Mouse (Mus musculus) C2C12 (cell line): ENCODE measurements at regions not wholly inside any gene's neighbourhood (a gene's known extent, or its start where the extent isn't known, plus 50 kb on each side); places are given as distances from the start of the nearest gene placed in this dataset.
"Not testable (repeated sequence)": the region's sequence is repeated elsewhere in the genome, so short reads cannot be mapped to it uniquely, and the experiment has no call there.

Source experiments
- H3K27me3 ChIP-seq: one replicate; pipeline ENCODE4 v1.6.1; 2011; ENCODE audit not compliant: control insufficient read depth, insufficient read depth, insufficient read length
- H3K36me3 ChIP-seq: one replicate; pipeline ENCODE4 v1.6.1; 2011; ENCODE audit not compliant: control insufficient read depth, insufficient read depth
- H3K4me3 ChIP-seq: one replicate; pipeline ENCODE4 v1.5.1; 2011; ENCODE audit warnings: mild to moderate bottlenecking, control low read depth; ENCODE audit not compliant: poor library complexity, insufficient read depth, severe bottlenecking
- H3K79me2 ChIP-seq: one replicate; pipeline ENCODE4 v1.6.1; 2011; ENCODE audit not compliant: control insufficient read depth, insufficient read depth
- H3K79me3 ChIP-seq: one replicate; pipeline ENCODE4 v1.6.1; 2011; ENCODE audit warnings: low read depth, control low read depth
- H3ac ChIP-seq: one replicate; pipeline ENCODE3; 2011; ENCODE audit warnings: low read depth; ENCODE audit not compliant: control insufficient read depth, insufficient read length
- CEBPB ChIP-seq: IDR thresholded peaks from one replicate; pipeline ENCODE4 v1.6.1; 2011; ENCODE audit warnings: low read depth, mild to moderate bottlenecking, control low read depth, moderate library complexity
- CTCF ChIP-seq: IDR thresholded peaks from one replicate; pipeline ENCODE4 v1.5.1; 2011; ENCODE audit not compliant: control insufficient read depth, insufficient read depth, insufficient read length
- FOSL1 ChIP-seq: IDR thresholded peaks from one replicate; pipeline ENCODE4 v1.8.0; 2011; ENCODE audit warnings: mild to moderate bottlenecking, low read length; ENCODE audit not compliant: poor library complexity, insufficient read depth, severe bottlenecking
- MAX ChIP-seq: IDR thresholded peaks from one replicate; pipeline ENCODE4 v1.6.1; 2011; ENCODE audit warnings: mild to moderate bottlenecking, control low read depth
- MYOD1 ChIP-seq: IDR thresholded peaks from one replicate; pipeline ENCODE4 v1.6.1; 2011; ENCODE audit warnings: low read depth; ENCODE audit not compliant: control insufficient read depth, insufficient read length
- MYOG ChIP-seq: IDR thresholded peaks from one replicate; pipeline ENCODE4 v1.6.1; 2011; ENCODE audit not compliant: control insufficient read depth, insufficient read length; ENCODE audit errors: extremely low read depth
- USF1 ChIP-seq: IDR thresholded peaks from one replicate; pipeline ENCODE4 v1.6.1; 2011; ENCODE audit warnings: low read depth, mild to moderate bottlenecking, control low read depth, moderate library complexity

DNA sequence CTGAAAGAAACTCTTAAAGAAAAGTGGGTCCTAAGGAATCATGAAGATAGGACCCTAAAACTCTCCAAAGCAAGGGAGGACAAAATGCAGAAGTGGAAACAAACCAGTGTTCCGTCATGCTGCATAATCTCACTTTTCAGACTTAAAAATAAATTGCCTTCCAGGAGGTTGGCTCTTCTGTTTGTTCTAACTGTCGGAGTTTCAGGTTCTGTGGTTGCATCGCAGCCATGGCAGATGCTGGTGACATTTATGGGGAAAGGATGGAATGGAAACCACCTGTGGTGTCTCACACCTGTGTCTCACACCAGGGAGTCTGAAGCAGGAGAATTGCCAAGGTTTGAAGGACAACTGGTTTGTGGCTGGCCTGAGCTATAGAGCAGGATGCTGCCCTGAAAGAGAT, 50.9 kb upstream of the Hivep1 start:
- H3ac ChIP-seq = no peak overlapping the region
- no peaks in the 10 kb centered on the region for H3K27me3 ChIP-seq
- no peak overlapping the region for H3K4me3 ChIP-seq
- H3K79me2 ChIP-seq = no peaks in the 10 kb centered on the region
- no peaks in the 10 kb centered on the region for H3K36me3 ChIP-seq
- no peaks in the 10 kb centered on the region for H3K79me3 ChIP-seq
- TF ChIP-seq CTCF (no peak), MYOD1 (no peak), FOSL1 (no peak), CEBPB (no peak), USF1 (no peak), MAX (no peak), MYOG (no peak)

DNA sequence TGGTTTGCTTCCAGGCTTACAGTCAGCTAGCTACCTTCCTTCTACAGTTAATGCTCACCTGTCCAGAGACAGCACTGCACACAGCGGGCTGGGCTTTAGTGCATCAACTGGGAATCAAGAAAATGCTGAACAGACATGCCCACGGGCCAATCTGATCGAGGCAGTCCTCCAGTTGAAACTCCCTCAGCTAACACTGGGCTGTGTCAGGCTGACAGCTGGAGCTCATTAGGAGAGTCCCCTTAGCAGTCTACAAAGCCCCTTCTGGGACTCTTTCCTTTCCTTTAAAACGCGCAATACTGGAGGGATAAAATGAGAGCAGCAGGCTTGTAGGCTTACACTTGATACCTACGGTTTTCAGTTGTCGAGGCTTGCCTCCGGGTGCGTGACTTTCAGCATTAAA, 53.9 kb upstream of the Hivep1 start:
- Histone ChIP-seq H3K4me3 (no peak overlapping the region), H3K27me3 (no peaks in the 10 kb centered on the region)
- TF ChIP-seq MYOG (no peak), MYOD1 (no peak), CEBPB (no peak), MAX (no peak), USF1 (no peak), FOSL1 (no peak), CTCF (no peak)

GRCm38 (mm10) chr13:41994126-41994525, 57.7 kb upstream of the Hivep1 start:
- H3K4me3 ChIP-seq = no peak overlapping the region
- H3K79me2 ChIP-seq = no peaks in the 10 kb centered on the region
- no peak overlapping the region for H3ac ChIP-seq
- H3K79me3 ChIP-seq = no peaks in the 10 kb centered on the region
- H3K36me3 ChIP-seq = no peaks in the 10 kb centered on the region
- TF ChIP-seq MAX (no peak), MYOG (no peak), CEBPB (no peak), FOSL1 (no peak), CTCF (no peak), USF1 (no peak), MYOD1 (no peak)
- H3K27me3 ChIP-seq = no peaks in the 10 kb centered on the region

More for the DNA sequence above, 53.9 kb upstream of the Hivep1 start:
- Histone ChIP-seq H3K79me2 (no peaks in the 10 kb centered on the region), H3K36me3 (no peaks in the 10 kb centered on the region), H3ac (no peak overlapping the region), H3K79me3 (no peaks in the 10 kb centered on the region)

GRCm38 (mm10) chr13:41975918-41976317, 75.9 kb upstream of the Hivep1 start:
- Histone ChIP-seq H3K36me3 (no peaks in the 10 kb centered on the region), H3K27me3 (no peaks in the 10 kb centered on the region), H3K4me3 (no peak overlapping the region), H3ac (no peak overlapping the region), H3K79me2 (no peaks in the 10 kb centered on the region), H3K79me3 (no peaks in the 10 kb centered on the region)
- TF ChIP-seq FOSL1 (no peak), MYOG (no peak), CTCF (no peak), CEBPB (no peak), MAX (no peak), MYOD1 (no peak), USF1 (no peak)

- no peaks in the 10 kb centered on the region for H3K27me3 ChIP-seq
These were observed 88.9 kb upstream of the Hivep1 start for GRCm38 (mm10) chr13:41962915-41963314.

GRCm38 (mm10) chr13:41960960-41961359, 90.9 kb upstream of the Hivep1 start:
- H3K36me3 ChIP-seq, H3ac ChIP-seq, H3K27me3 ChIP-seq, H3K4me3 ChIP-seq, H3K79me2 ChIP-seq, H3K79me3 ChIP-seq: not testable (repeated sequence)

More at GRCm38 (mm10) chr13:41962915-41963314, 88.9 kb upstream of the Hivep1 start:
- Histone ChIP-seq H3K36me3 (no peaks in the 10 kb centered on the region), H3K79me2 (no peaks in the 10 kb centered on the region), H3ac (no peak overlapping the region), H3K79me3 (no peaks in the 10 kb centered on the region), H3K4me3 (no peak overlapping the region)
- TF ChIP-seq CTCF (no peak), MAX (no peak), USF1 (no peak), MYOD1 (no peak), FOSL1 (no peak), MYOG (no peak), CEBPB (no peak)

- no peak overlapping the region for H3K4me3 ChIP-seq
- H3K79me2 ChIP-seq = no peaks in the 10 kb centered on the region
- TF ChIP-seq MYOD1 (no peak), MYOG (no peak), CTCF (no peak), MAX (no peak), FOSL1 (no peak), USF1 (no peak)
- H3K79me3 ChIP-seq = no peaks in the 10 kb centered on the region
- H3ac ChIP-seq = no peak overlapping the region
- H3K36me3 ChIP-seq = no peaks in the 10 kb centered on the region
- no peaks in the 10 kb centered on the region for H3K27me3 ChIP-seq
These were observed 93.9 kb upstream of the Hivep1 start for GRCm38 (mm10) chr13:41957932-41958331.
